Mouse (Mus musculus): Measurements from ENCODE around the gene Vegfa. TPM values are rescaled to one million over a fixed set of nuclear protein-coding genes. Genes with fewer than 3 reads are reported as not detected.
"Not testable (repeated sequence)": the region's sequence is repeated elsewhere in the genome, so short reads cannot be mapped to it uniquely, and the experiment has no call there.

Gene Vegfa
- polyA plus RNA-seq, 1 experiment from 2014 or later = 2.0 TPM

- no peak for DNase-seq (ENCODE audit: low spot score)
- Histone ChIP-seq H3K4me3 (no peak overlapping the region), H3K4me1 (peaks cover 21% of the 10 kb centered on the region), H3K36me3 (no peaks in the 10 kb centered on the region), H3K27ac (no peak overlapping the region), H3K9me3 (replicated peaks) (no peaks in the 10 kb centered on the region), H3K27me3 (ENCODE audit: low read depth, poor library complexity, severe bottlenecking) (no peaks in the 10 kb centered on the region)
- 87% methylated on average over 9 of the region's 9 CpGs for WGBS
These were observed 32.7 kb downstream of the Vegfa start for GRCm38 (mm10) chr17:45999366-45999940.

- H3K36me3 ChIP-seq = no peaks in the 10 kb centered on the region
- H3K4me3 ChIP-seq = no peak overlapping the region
- H3K27ac ChIP-seq = no peak overlapping the region
- H3K27me3 ChIP-seq (ENCODE audit: low read depth, poor library complexity, severe bottlenecking) = no peaks in the 10 kb centered on the region
- WGBS = 36% methylated on average over 6 of the region's 6 CpGs
- peaks cover 16% of the 10 kb centered on the region for H3K4me1 ChIP-seq
- no peaks in the 10 kb centered on the region for H3K9me3 ChIP-seq (replicated peaks)
- DNase-seq (ENCODE audit: low spot score) = no peak
These were observed 33.8 kb downstream of the Vegfa start for GRCm38 (mm10) chr17:45998363-45998762.

GRCm38 (mm10) chr17:45996921-45997444, 35.2 kb downstream of the Vegfa start:
- no peak for DNase-seq (ENCODE audit: low spot score)
- Histone ChIP-seq H3K4me1 (peaks cover 16% of the 10 kb centered on the region), H3K9me3 (replicated peaks) (no peaks in the 10 kb centered on the region), H3K27ac (peak overlapping the region; percentile 11; the same call in 1 of the 2 replicates), H3K4me3 (no peak overlapping the region), H3K36me3 (no peaks in the 10 kb centered on the region), H3K27me3 (ENCODE audit: low read depth, poor library complexity, severe bottlenecking) (no peaks in the 10 kb centered on the region)
- WGBS = 80% methylated on average over 9 of the region's 9 CpGs

GRCm38 (mm10) chr17:45994281-45994817, 37.8 kb downstream of the Vegfa start:
- Histone ChIP-seq H3K4me3 (no peak overlapping the region), H3K4me1 (peaks cover 16% of the 10 kb centered on the region), H3K27ac (peak overlapping the region; percentile 20; the same call in 1 of the 2 replicates), H3K9me3 (replicated peaks) (no peaks in the 10 kb centered on the region), H3K27me3 (ENCODE audit: low read depth, poor library complexity, severe bottlenecking) (no peaks in the 10 kb centered on the region), H3K36me3 (no peaks in the 10 kb centered on the region)
- WGBS = 87% methylated on average over 11 of the region's 11 CpGs
- no peak for DNase-seq (ENCODE audit: low spot score)

GRCm38 (mm10) chr17:45986915-45987314, 45.3 kb downstream of the Vegfa start:
- no peaks in the 10 kb centered on the region for H3K27me3 ChIP-seq (ENCODE audit: low read depth, poor library complexity, severe bottlenecking)
- H3K27ac ChIP-seq = 0 out of 2 replicates have a peak overlapping the region, but pooled peaks have one; percentile 7
- no peak overlapping the region for H3K4me3 ChIP-seq
- 0 out of 2 replicates have a peak, but pooled peaks cover 3% of the 10 kb centered on the region for H3K4me1 ChIP-seq
- 93% methylated on average over 3 of the region's 3 CpGs for WGBS
- no peaks in the 10 kb centered on the region for H3K9me3 ChIP-seq (replicated peaks)
- DNase-seq (ENCODE audit: low spot score) = no peak
- no peaks in the 10 kb centered on the region for H3K36me3 ChIP-seq

GRCm38 (mm10) chr17:45986374-45986773, 45.8 kb downstream of the Vegfa start:
- no peak overlapping the region for H3K4me3 ChIP-seq
- 0 out of 2 replicates have a peak, but pooled peaks cover 3% of the 10 kb centered on the region for H3K4me1 ChIP-seq
- H3K9me3 ChIP-seq (replicated peaks) = no peaks in the 10 kb centered on the region
- H3K27me3 ChIP-seq (ENCODE audit: low read depth, poor library complexity, severe bottlenecking) = no peaks in the 10 kb centered on the region
- 81% methylated on average over 6 of the region's 6 CpGs for WGBS
- no peaks in the 10 kb centered on the region for H3K36me3 ChIP-seq
- DNase-seq (ENCODE audit: low spot score) = no peak
- H3K27ac ChIP-seq = no peak overlapping the region

GRCm38 (mm10) chr17:45983185-45983584, 49.0 kb downstream of the Vegfa start:
- not testable (repeated sequence) for H3K4me3 ChIP-seq; H3K27me3 ChIP-seq (ENCODE audit: low read depth, poor library complexity, severe bottlenecking); H3K9me3 ChIP-seq (replicated peaks); H3K27ac ChIP-seq; DNase-seq (ENCODE audit: low spot score); H3K36me3 ChIP-seq
- H3K4me1 ChIP-seq = peaks cover 15% of the 10 kb centered on the region
- 94% methylated on average over 1 of the region's 1 CpGs for WGBS

GRCm38 (mm10) chr17:45981841-45982240, 50.3 kb downstream of the Vegfa start:
- no peak overlapping the region for H3K27ac ChIP-seq
- no peak overlapping the region for H3K4me3 ChIP-seq
- 70% methylated on average over 1 of the region's 1 CpGs for WGBS
- no peak for DNase-seq (ENCODE audit: low spot score)
- no peaks in the 10 kb centered on the region for H3K9me3 ChIP-seq (replicated peaks)
- peaks cover 18% of the 10 kb centered on the region for H3K4me1 ChIP-seq
- H3K36me3 ChIP-seq = no peaks in the 10 kb centered on the region
- H3K27me3 ChIP-seq (ENCODE audit: low read depth, poor library complexity, severe bottlenecking) = no peaks in the 10 kb centered on the region

GRCm38 (mm10) chr17:45979025-45979805, 53.0 kb downstream of the Vegfa start:
- WGBS = 67% methylated on average over 10 of the region's 10 CpGs
- Histone ChIP-seq H3K4me3 (no peak overlapping the region), H3K36me3 (no peaks in the 10 kb centered on the region), H3K27ac (0 out of 2 replicates have a peak overlapping the region, but pooled peaks have one; percentile 17), H3K9me3 (replicated peaks) (no peaks in the 10 kb centered on the region), H3K27me3 (ENCODE audit: low read depth, poor library complexity, severe bottlenecking) (no peaks in the 10 kb centered on the region), H3K4me1 (peaks cover 29% of the 10 kb centered on the region)
- DNase-seq (ENCODE audit: low spot score) = no peak

GRCm38 (mm10) chr17:45974461-45974860, 57.7 kb downstream of the Vegfa start:
- Histone ChIP-seq H3K27ac (peak overlapping the region; percentile 75), H3K36me3 (no peaks in the 10 kb centered on the region), H3K4me1 (peaks cover 54% of the 10 kb centered on the region), H3K27me3 (ENCODE audit: low read depth, poor library complexity, severe bottlenecking) (no peaks in the 10 kb centered on the region), H3K4me3 (no peak overlapping the region; the same call in 1 of the 2 replicates), H3K9me3 (replicated peaks) (no peaks in the 10 kb centered on the region)
- 29% methylated on average over 7 of the region's 7 CpGs for WGBS
- DNase-seq (ENCODE audit: low spot score) = peak; percentile 76

- no peaks in the 10 kb centered on the region for H3K9me3 ChIP-seq (replicated peaks)
- H3K27me3 ChIP-seq (ENCODE audit: low read depth, poor library complexity, severe bottlenecking) = no peaks in the 10 kb centered on the region
- no peak for DNase-seq (ENCODE audit: low spot score)
- no peak overlapping the region for H3K4me3 ChIP-seq
- peaks cover 49% of the 10 kb centered on the region for H3K4me1 ChIP-seq
- no peaks in the 10 kb centered on the region for H3K36me3 ChIP-seq
- peak overlapping the region; percentile 75; the same call in 1 of the 2 replicates for H3K27ac ChIP-seq
- WGBS = 94% methylated on average over 7 of the region's 7 CpGs
These were observed 59.0 kb downstream of the Vegfa start for GRCm38 (mm10) chr17:45973214-45973613.

GRCm38 (mm10) chr17:45972405-45972804, 59.8 kb downstream of the Vegfa start:
- H3K27me3 ChIP-seq (ENCODE audit: low read depth, poor library complexity, severe bottlenecking) = no peaks in the 10 kb centered on the region
- WGBS = 93% methylated on average over 7 of the region's 7 CpGs
- no peak overlapping the region; the same call in 1 of the 2 replicates for H3K27ac ChIP-seq
- H3K4me1 ChIP-seq = peaks cover 55% of the 10 kb centered on the region
- no peaks in the 10 kb centered on the region for H3K36me3 ChIP-seq
- no peak for DNase-seq (ENCODE audit: low spot score)
- H3K4me3 ChIP-seq = no peak overlapping the region
- H3K9me3 ChIP-seq (replicated peaks) = no peaks in the 10 kb centered on the region

- Histone ChIP-seq H3K27me3 (ENCODE audit: low read depth, poor library complexity, severe bottlenecking) (no peaks in the 10 kb centered on the region), H3K36me3 (no peaks in the 10 kb centered on the region), H3K4me3 (no peak overlapping the region), H3K9me3 (replicated peaks) (no peaks in the 10 kb centered on the region), H3K27ac (no peak overlapping the region), H3K4me1 (peaks cover 61% of the 10 kb centered on the region)
- 89% methylated on average over 6 of the region's 6 CpGs for WGBS
- no peak for DNase-seq (ENCODE audit: low spot score)
These were observed 60.4 kb downstream of the Vegfa start for GRCm38 (mm10) chr17:45971800-45972199.

Data from limb, embryonic 10.5 days (tissue).